Mouse (Mus musculus): Measurements from ENCODE around the gene Olfr455.

- TF ChIP-seq POLR2A (IDR thresholded peaks at IDR 0.05; ENCODE audit: borderline replicate concordance, extremely low read depth, low read depth, low read length) (no peak), CTCF (IDR thresholded peaks at IDR 0.05; ENCODE audit: insufficient read depth, low read length) (no peak)
These were observed 11.3 kb upstream of the Olfr455 start for GRCm38 (mm10) chr6:42558641-42559040.
